Mouse (Mus musculus) large intestine, adult 2 months (tissue): ENCODE data around the gene Sytl1. TPM values are rescaled to one million over a fixed set of nuclear protein-coding genes. Genes with fewer than 3 reads are reported as not detected.

Experiments used
- DNase-seq: peaks from one replicate; pipeline ENCODE4 v3.0.0-alpha.2; 2012; ENCODE audit warnings: low read depth, low spot score
- WGBS: fragments of 180-500 bp; shearing (Covaris S2); methylation state at CpG from one replicate; pipeline ENCODE4 v1.1.7; 2018; 5-methylcytosine and 5-hydroxymethylcytosine counted together
- polyA plus RNA-seq: library from polyadenylated mRNA; depleted of rRNA; stranded (reverse); fragments of >200 nt; gene quantifications from 2 replicates; pipeline ENCODE4 v1.2.3, GENCODE M21; 2012; rRNA removed

The Sytl1 gene
- 14.4 and 15.2 TPM in 2 replicates for polyA plus RNA-seq

- WGBS: 15% methylated on average over 7 of the region's 7 CpGs
- no peak for DNase-seq
These were observed at the start of gene Sytl1 for GRCm38 (mm10) chr4:133262882-133263281. TSS of gene Sytl1 (minus strand) at chr4:133263113.

GRCm38 (mm10) chr4:133309948-133310347, 47.0 kb upstream of the Sytl1 start:
- no peak for DNase-seq
- WGBS: 1% methylated on average over 3 of the region's 3 CpGs

- no peak for DNase-seq
- WGBS: 38% methylated on average over 3 of the region's 3 CpGs
These were observed 44.4 kb upstream of the Sytl1 start for GRCm38 (mm10) chr4:133307331-133307730.

GRCm38 (mm10) chr4:133305825-133306224, 42.9 kb upstream of the Sytl1 start:
- no peak for DNase-seq
- 91% methylated on average over 7 of the region's 7 CpGs for WGBS

- DNase-seq: no peak
- WGBS: 96% methylated on average over 7 of the region's 7 CpGs
These were observed 41.9 kb upstream of the Sytl1 start for GRCm38 (mm10) chr4:133304770-133305169.

- no peak for DNase-seq
- WGBS: 85% methylated on average over 5 of the region's 5 CpGs
These were observed 39.8 kb upstream of the Sytl1 start for GRCm38 (mm10) chr4:133302668-133303067.

GRCm38 (mm10) chr4:133301802-133302201, 38.9 kb upstream of the Sytl1 start:
- 23% methylated on average over 4 of the region's 4 CpGs for WGBS
- DNase-seq: no peak

- WGBS: 95% methylated on average over 11 of the region's 11 CpGs
These were observed 37.5 kb upstream of the Sytl1 start for GRCm38 (mm10) chr4:133300421-133300820.

GRCm38 (mm10) chr4:133299701-133300100, 36.8 kb upstream of the Sytl1 start:
- DNase-seq: no peak
- WGBS: 78% methylated on average over 5 of the region's 5 CpGs

More at GRCm38 (mm10) chr4:133300421-133300820, 37.5 kb upstream of the Sytl1 start:
- DNase-seq: no peak

GRCm38 (mm10) chr4:133298516-133299365, 35.8 kb upstream of the Sytl1 start:
- 75% methylated on average over 12 of the region's 12 CpGs for WGBS
- DNase-seq: no peak

- WGBS: 4% methylated on average over 5 of the region's 5 CpGs
- DNase-seq: no peak
These were observed 34.9 kb upstream of the Sytl1 start for GRCm38 (mm10) chr4:133297801-133298238.

GRCm38 (mm10) chr4:133297360-133297759, 34.4 kb upstream of the Sytl1 start:
- no peak for DNase-seq
- WGBS: 74% methylated on average over 10 of the region's 10 CpGs

GRCm38 (mm10) chr4:133294084-133294483, 31.2 kb upstream of the Sytl1 start:
- WGBS: 91% methylated on average over 11 of the region's 11 CpGs
- no peak for DNase-seq

GRCm38 (mm10) chr4:133292901-133293843, 30.3 kb upstream of the Sytl1 start:
- no peak for DNase-seq
- 80% methylated on average over 24 of the region's 24 CpGs for WGBS

GRCm38 (mm10) chr4:133292405-133292804, 29.5 kb upstream of the Sytl1 start:
- WGBS: 92% methylated on average over 4 of the region's 4 CpGs
- DNase-seq: no peak

- DNase-seq: no peak
- 92% methylated on average over 1 of the region's 1 CpGs for WGBS
These were observed 28.3 kb upstream of the Sytl1 start for GRCm38 (mm10) chr4:133291255-133291654.

GRCm38 (mm10) chr4:133286476-133287077, 23.7 kb upstream of the Sytl1 start:
- 52% methylated on average over 4 of the region's 4 CpGs for WGBS
- DNase-seq: peak; percentile 53

GRCm38 (mm10) chr4:133285950-133286349, 23.0 kb upstream of the Sytl1 start:
- 82% methylated on average over 5 of the region's 5 CpGs for WGBS
- no peak for DNase-seq

- 72% methylated on average over 3 of the region's 3 CpGs for WGBS
- DNase-seq: no peak
These were observed 22.4 kb upstream of the Sytl1 start for GRCm38 (mm10) chr4:133285299-133285698.

GRCm38 (mm10) chr4:133282656-133283055, 19.7 kb upstream of the Sytl1 start:
- DNase-seq: no peak

More at GRCm38 (mm10) chr4:133282656-133283055, 19.7 kb upstream of the Sytl1 start:
- 54% methylated on average over 4 of the region's 4 CpGs for WGBS
